Mouse (Mus musculus): ENCODE data around the gene 9530068E07Rik.
"Not testable (repeated sequence)": the region's sequence is repeated elsewhere in the genome, so short reads cannot be mapped to it uniquely, and the experiment has no call there.

Gene 9530068E07Rik

GRCm38 (mm10) chr11:52373841-52374240, 22.4 kb upstream of the 9530068E07Rik start:
- no peak for DNase-seq (ENCODE audit: low spot score in 2 of 2)

- no peak for DNase-seq (ENCODE audit: low spot score in 2 of 2)
These were observed 21.9 kb upstream of the 9530068E07Rik start for GRCm38 (mm10) chr11:52374340-52374739.

- DNase-seq (ENCODE audit: low spot score in 2 of 2): no peak
These were observed 18.6 kb upstream of the 9530068E07Rik start for GRCm38 (mm10) chr11:52377579-52377978.

GRCm38 (mm10) chr11:52379241-52379640, 17.0 kb upstream of the 9530068E07Rik start:
- no peak for DNase-seq (ENCODE audit: low spot score in 2 of 2)

- no peak for DNase-seq (ENCODE audit: low spot score in 2 of 2)
These were observed 12.5 kb upstream of the 9530068E07Rik start for GRCm38 (mm10) chr11:52383741-52384140.

- no peak for DNase-seq (ENCODE audit: low spot score in 2 of 2)
These were observed 11.6 kb upstream of the 9530068E07Rik start for GRCm38 (mm10) chr11:52384667-52385066.

- no peak for DNase-seq (ENCODE audit: low spot score in 2 of 2)
These were observed 9.3 kb upstream of the 9530068E07Rik start for GRCm38 (mm10) chr11:52386892-52387291.

GRCm38 (mm10) chr11:52388150-52388549, 8.1 kb upstream of the 9530068E07Rik start:
- DNase-seq (ENCODE audit: low spot score in 2 of 2): no peak

- DNase-seq (ENCODE audit: low spot score in 2 of 2): not testable (repeated sequence)
These were observed 7.2 kb upstream of the 9530068E07Rik start for GRCm38 (mm10) chr11:52388979-52389378.

GRCm38 (mm10) chr11:52389933-52390332, 6.3 kb upstream of the 9530068E07Rik start:
- no peak for DNase-seq (ENCODE audit: low spot score in 2 of 2)

GRCm38 (mm10) chr11:52394494-52394893, 1.7 kb upstream of the 9530068E07Rik start:
- no peak for DNase-seq (ENCODE audit: low spot score in 2 of 2)

GRCm38 (mm10) chr11:52395343-52395742, 885 bp upstream of the 9530068E07Rik start:
- DNase-seq (ENCODE audit: low spot score in 2 of 2): no peak

GRCm38 (mm10) chr11:52396597-52397188, 465 bp downstream of the 9530068E07Rik start:
- DNase-seq (ENCODE audit: low spot score in 2 of 2): no peak

GRCm38 (mm10) chr11:52397385-52397987, 1.3 kb downstream of the 9530068E07Rik start:
- DNase-seq (ENCODE audit: low spot score in 2 of 2): no peak

GRCm38 (mm10) chr11:52401476-52401875, 5.2 kb downstream of the 9530068E07Rik start:
- no peak for DNase-seq (ENCODE audit: low spot score in 2 of 2)

- no peak for DNase-seq (ENCODE audit: low spot score in 2 of 2)
These were observed 6.3 kb downstream of the 9530068E07Rik start for GRCm38 (mm10) chr11:52402566-52402965.

GRCm38 (mm10) chr11:52404209-52404608, 8.0 kb downstream of the 9530068E07Rik start:
- no peak for DNase-seq (ENCODE audit: low spot score in 2 of 2)

- DNase-seq (ENCODE audit: low spot score in 2 of 2): no peak
These were observed 9.0 kb downstream of the 9530068E07Rik start for GRCm38 (mm10) chr11:52405196-52405688.

GRCm38 (mm10) chr11:52409316-52409715, 13.1 kb downstream of the 9530068E07Rik start:
- no peak for DNase-seq (ENCODE audit: low spot score in 2 of 2)

GRCm38 (mm10) chr11:52418358-52418757, 22.1 kb downstream of the 9530068E07Rik start:
- no peak for DNase-seq (ENCODE audit: low spot score in 2 of 2)

- no peak for DNase-seq (ENCODE audit: low spot score in 2 of 2)
These were observed 23.0 kb downstream of the 9530068E07Rik start for GRCm38 (mm10) chr11:52419246-52419645.

GRCm38 (mm10) chr11:52419861-52420260, 23.6 kb downstream of the 9530068E07Rik start:
- no peak for DNase-seq (ENCODE audit: low spot score in 2 of 2)

GRCm38 (mm10) chr11:52420296-52421052, 24.2 kb downstream of the 9530068E07Rik start:
- no peak for DNase-seq (ENCODE audit: low spot score in 2 of 2)

All from frontal cortex, postnatal 25 days (tissue).